Mouse (Mus musculus): ENCODE data around the gene Ube2e3.

DNA sequence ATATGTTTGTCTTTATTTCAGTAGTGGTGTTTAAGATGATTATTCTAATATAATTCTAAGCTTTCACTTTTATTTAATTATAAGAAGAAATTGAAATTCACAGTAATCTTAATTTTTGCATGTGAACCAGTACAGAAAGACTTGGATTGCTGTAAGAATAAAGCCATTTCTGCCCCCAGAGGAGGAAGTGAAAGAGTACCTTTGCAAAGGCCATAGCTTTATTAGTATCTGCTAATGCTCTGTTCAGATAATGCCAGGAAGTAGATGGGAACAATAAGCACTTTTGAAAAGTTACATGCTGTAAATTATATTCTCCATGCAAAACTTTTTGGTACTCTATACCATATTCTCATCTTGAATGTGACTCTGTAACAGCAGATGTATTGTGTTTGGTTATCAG lies 8.1 kb downstream of the Ube2e3 start:
- no peak for TF ChIP-seq GATA1 (IDR thresholded peaks at IDR 0.05; ENCODE audit: borderline replicate concordance, low read length)
- TF ChIP-seq FLI1 (IDR thresholded peaks at IDR 0.05; ENCODE audit: low read length): no peak

Measured in megakaryocyte, embryonic 14.5 days (primary cell).